Mouse (Mus musculus): ENCODE measurements around the gene Cyp2u1. TPM values are rescaled to one million over a fixed set of nuclear protein-coding genes. Genes with fewer than 3 reads are reported as not detected.

Cyp2u1 gene
- total RNA-seq, 2 experiments from 2014 or later, result 15.8 to 16.7 TPM

GRCm38 (mm10) chr3:131260418-131260817 lies 42.6 kb downstream of the Cyp2u1 start:
- no peak for DNase-seq (ENCODE audit: low spot score in 2 of 2)
- intact Hi-C loops (cut with DNase I), result no loop called here

DNA sequence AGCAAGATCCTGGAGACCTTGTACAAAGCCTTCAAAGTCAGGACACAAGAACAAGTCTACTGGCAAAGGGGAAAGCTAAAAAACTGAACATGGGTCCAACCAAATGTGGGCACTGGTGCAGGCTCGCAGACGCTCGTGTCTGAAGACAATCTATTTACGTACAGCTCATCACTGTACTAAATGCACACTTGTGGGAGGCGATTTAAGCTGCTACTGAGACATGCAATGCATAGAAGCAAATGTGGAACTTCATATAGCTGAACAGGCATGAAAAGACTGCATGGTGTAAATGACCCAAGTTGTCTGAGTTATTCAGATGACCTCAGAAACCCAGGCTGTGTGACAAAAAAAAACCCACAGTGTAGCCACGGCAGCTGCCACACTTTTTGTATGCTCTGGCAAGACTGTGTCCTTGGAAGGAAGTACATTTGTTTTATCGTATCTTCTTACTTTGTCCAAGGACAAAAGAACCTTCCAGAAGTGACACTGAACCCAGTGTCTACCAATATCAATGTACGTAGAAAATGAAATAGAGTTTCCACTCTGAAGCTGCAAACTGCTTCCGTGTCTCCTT lies 43.5 kb downstream of the Cyp2u1 start:
- intact Hi-C loops (cut with DNase I), result no loop called here
- no peak for DNase-seq (ENCODE audit: low spot score in 2 of 2)

GRCm38 (mm10) chr3:131258921-131259320 lies 44.1 kb downstream of the Cyp2u1 start:
- intact Hi-C loops (cut with DNase I), result no loop called here
- no peak for DNase-seq (ENCODE audit: low spot score in 2 of 2)

- intact Hi-C loops (cut with DNase I), result no loop called here
- no peak for DNase-seq (ENCODE audit: low spot score in 2 of 2)
These were observed 47.5 kb downstream of the Cyp2u1 start for GRCm38 (mm10) chr3:131255399-131255981.

DNA sequence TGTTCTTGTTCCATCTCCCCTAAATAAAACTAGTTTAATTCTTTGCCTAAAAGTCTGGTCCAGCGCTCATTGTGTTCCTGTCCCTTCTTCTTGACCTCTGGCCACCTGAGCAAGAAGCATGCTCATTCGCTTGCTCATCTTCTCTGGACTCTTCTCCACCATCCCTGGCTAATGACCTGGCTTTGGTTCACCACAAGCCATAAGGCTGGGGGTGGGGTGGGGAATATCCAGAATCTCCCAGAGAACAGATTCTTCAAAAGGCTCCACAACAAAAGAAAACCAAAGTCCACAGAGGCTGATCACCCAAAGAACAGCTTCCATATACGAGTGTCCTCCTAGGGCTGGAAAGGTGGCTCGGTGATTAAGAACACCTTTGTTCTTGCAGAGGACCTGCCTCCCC lies 48.0 kb downstream of the Cyp2u1 start:
- no peak for DNase-seq (ENCODE audit: low spot score in 2 of 2)
- intact Hi-C loops (cut with DNase I), result no loop called here

GRCm38 (mm10) chr3:131251601-131252000 lies 51.4 kb downstream of the Cyp2u1 start:
- intact Hi-C loops (cut with DNase I), result no loop called here
- DNase-seq (ENCODE audit: low spot score in 2 of 2), result no peak

GRCm38 (mm10) chr3:131250978-131251377 lies 52.0 kb downstream of the Cyp2u1 start:
- DNase-seq (ENCODE audit: low spot score in 2 of 2), result no peak
- intact Hi-C loops (cut with DNase I), result no loop called here

GRCm38 (mm10) chr3:131250283-131250682 lies 52.7 kb downstream of the Cyp2u1 start:
- no peak for DNase-seq (ENCODE audit: low spot score in 2 of 2)
- intact Hi-C loops (cut with DNase I), result no loop called here

- intact Hi-C loops (cut with DNase I), result no loop called here
These were observed 54.6 kb downstream of the Cyp2u1 start for GRCm38 (mm10) chr3:131248444-131248843.

GRCm38 (mm10) chr3:131247851-131248250 lies 55.2 kb downstream of the Cyp2u1 start:
- DNase-seq (ENCODE audit: low spot score in 2 of 2), result no peak
- intact Hi-C loops (cut with DNase I), result no loop called here

More at GRCm38 (mm10) chr3:131248444-131248843, 54.6 kb downstream of the Cyp2u1 start:
- DNase-seq (ENCODE audit: low spot score in 2 of 2), result no peak

- intact Hi-C loops (cut with DNase I), result no loop called here
- DNase-seq (ENCODE audit: low spot score in 2 of 2), result no peak
These were observed 55.6 kb downstream of the Cyp2u1 start for GRCm38 (mm10) chr3:131247447-131247846.

GRCm38 (mm10) chr3:131246579-131247046 lies 56.4 kb downstream of the Cyp2u1 start:
- DNase-seq (ENCODE audit: low spot score in 2 of 2), result no peak
- intact Hi-C loops (cut with DNase I), result no loop called here

GRCm38 (mm10) chr3:131245766-131246578 lies 57.1 kb downstream of the Cyp2u1 start:
- peak; percentile 20 to 38 for DNase-seq (ENCODE audit: low spot score in 2 of 2)
- intact Hi-C loops (cut with DNase I), result loop anchor here (1.0 kb wide), 1 partner anchor 531 kb away; no protein-coding TSS in a partner anchor

Other genes starting within 250 kb of the Cyp2u1 start
- 1 to 10 TPM; 5.6 to 8.1 TPM for gene Lef1, start 192.8 kb downstream of the Cyp2u1 start, total RNA-seq (2021)
- 10 to 100 TPM; 18.7 to 25.0 TPM for gene Hadh, start 31.1 kb downstream of the Cyp2u1 start, total RNA-seq (2021)
- 1 to 10 TPM; 1.9 to 3.4 TPM for gene Sgms2, start 188.2 kb upstream of the Cyp2u1 start, total RNA-seq (2021)